Mouse (Mus musculus): ENCODE measurements around the gene Rplp1. TPM values are rescaled to one million over a fixed set of nuclear protein-coding genes. Genes with fewer than 3 reads are reported as not detected.

Rplp1 gene
- polyA plus RNA-seq, 1 experiment: 5,315 TPM

GRCm38 (mm10) chr9:61895014-61895413 lies 19.3 kb downstream of the Rplp1 start:
- TF ChIP-seq POLR2A (IDR thresholded peaks at IDR 0.05; ENCODE audit: low read depth, low read length): no peak
- no peak for TF ChIP-seq CTCF (IDR thresholded peaks at IDR 0.05; ENCODE audit: extremely low read depth, insufficient read length, insufficient replicate concordance, low read depth, low read length)
- no peaks in the 10 kb centered on the region for H3K27me3 ChIP-seq (ENCODE audit: control insufficient read depth, insufficient read depth, low read length)
- WGBS: 79% methylated on average over 8 of the region's 8 CpGs
- no peaks in the 10 kb centered on the region for H3K4me1 ChIP-seq (ENCODE audit: control insufficient read depth, insufficient read depth, insufficient read length, low read length)
- no peak overlapping the region for H3K27ac ChIP-seq (ENCODE audit: insufficient read depth, low read depth, low read length)
- H3K4me3 ChIP-seq (ENCODE audit: low read depth, low read length): no peak overlapping the region
- no peaks in the 10 kb centered on the region for H3K36me3 ChIP-seq (ENCODE audit: control insufficient read depth, insufficient read depth, low read length)

- TF ChIP-seq POLR2A (IDR thresholded peaks at IDR 0.05; ENCODE audit: low read depth, low read length) (no peak), CTCF (IDR thresholded peaks at IDR 0.05; ENCODE audit: extremely low read depth, insufficient read length, insufficient replicate concordance, low read depth, low read length) (no peak)
- Histone ChIP-seq H3K36me3 (ENCODE audit: control insufficient read depth, insufficient read depth, low read length) (no peaks in the 10 kb centered on the region), H3K27ac (ENCODE audit: insufficient read depth, low read depth, low read length) (no peak overlapping the region), H3K27me3 (ENCODE audit: control insufficient read depth, insufficient read depth, low read length) (no peaks in the 10 kb centered on the region), H3K4me3 (ENCODE audit: low read depth, low read length) (no peak overlapping the region), H3K4me1 (ENCODE audit: control insufficient read depth, insufficient read depth, insufficient read length, low read length) (no peaks in the 10 kb centered on the region)
- WGBS: 65% methylated on average over 8 of the region's 8 CpGs
These were observed 24.5 kb downstream of the Rplp1 start for GRCm38 (mm10) chr9:61889855-61890254.

- WGBS: 67% methylated on average over 10 of the region's 11 CpGs
These were observed 26.5 kb downstream of the Rplp1 start for GRCm38 (mm10) chr9:61887661-61888379.

GRCm38 (mm10) chr9:61885964-61886363 lies 28.4 kb downstream of the Rplp1 start:
- TF ChIP-seq CTCF (IDR thresholded peaks at IDR 0.05; ENCODE audit: extremely low read depth, insufficient read length, insufficient replicate concordance, low read depth, low read length): no peak
- no peak for TF ChIP-seq POLR2A (IDR thresholded peaks at IDR 0.05; ENCODE audit: low read depth, low read length)
- Histone ChIP-seq H3K27me3 (ENCODE audit: control insufficient read depth, insufficient read depth, low read length) (no peaks in the 10 kb centered on the region), H3K36me3 (ENCODE audit: control insufficient read depth, insufficient read depth, low read length) (no peaks in the 10 kb centered on the region), H3K4me1 (ENCODE audit: control insufficient read depth, insufficient read depth, insufficient read length, low read length) (no peaks in the 10 kb centered on the region), H3K27ac (ENCODE audit: insufficient read depth, low read depth, low read length) (no peak overlapping the region), H3K4me3 (ENCODE audit: low read depth, low read length) (no peak overlapping the region)
- 80% methylated on average over 7 of the region's 7 CpGs for WGBS

More at GRCm38 (mm10) chr9:61887661-61888379, 26.5 kb downstream of the Rplp1 start:
- H3K36me3 ChIP-seq (ENCODE audit: control insufficient read depth, insufficient read depth, low read length): no peaks in the 10 kb centered on the region
- H3K27ac ChIP-seq (ENCODE audit: insufficient read depth, low read depth, low read length): no peak overlapping the region
- no peaks in the 10 kb centered on the region for H3K4me1 ChIP-seq (ENCODE audit: control insufficient read depth, insufficient read depth, insufficient read length, low read length)
- H3K27me3 ChIP-seq (ENCODE audit: control insufficient read depth, insufficient read depth, low read length): no peaks in the 10 kb centered on the region
- no peak overlapping the region for H3K4me3 ChIP-seq (ENCODE audit: low read depth, low read length)
- TF ChIP-seq CTCF (IDR thresholded peaks at IDR 0.05; ENCODE audit: extremely low read depth, insufficient read length, insufficient replicate concordance, low read depth, low read length) (no peak), POLR2A (IDR thresholded peaks at IDR 0.05; ENCODE audit: low read depth, low read length) (no peak)

- H3K27ac ChIP-seq (ENCODE audit: insufficient read depth, low read depth, low read length): no peak overlapping the region
- no peaks in the 10 kb centered on the region for H3K4me1 ChIP-seq (ENCODE audit: control insufficient read depth, insufficient read depth, insufficient read length, low read length)
- 32% methylated on average over 13 of the region's 13 CpGs for WGBS
- H3K4me3 ChIP-seq (ENCODE audit: low read depth, low read length): no peak overlapping the region
- no peaks in the 10 kb centered on the region for H3K27me3 ChIP-seq (ENCODE audit: control insufficient read depth, insufficient read depth, low read length)
- no peaks in the 10 kb centered on the region for H3K36me3 ChIP-seq (ENCODE audit: control insufficient read depth, insufficient read depth, low read length)
- no peak for TF ChIP-seq CTCF (IDR thresholded peaks at IDR 0.05; ENCODE audit: extremely low read depth, insufficient read length, insufficient replicate concordance, low read depth, low read length)
- no peak for TF ChIP-seq POLR2A (IDR thresholded peaks at IDR 0.05; ENCODE audit: low read depth, low read length)
These were observed 29.4 kb downstream of the Rplp1 start for GRCm38 (mm10) chr9:61884936-61885335.

- H3K36me3 ChIP-seq (ENCODE audit: control insufficient read depth, insufficient read depth, low read length): no peaks in the 10 kb centered on the region
- TF ChIP-seq POLR2A (IDR thresholded peaks at IDR 0.05; ENCODE audit: low read depth, low read length) (no peak), CTCF (IDR thresholded peaks at IDR 0.05; ENCODE audit: extremely low read depth, insufficient read length, insufficient replicate concordance, low read depth, low read length) (no peak)
- no peaks in the 10 kb centered on the region for H3K4me1 ChIP-seq (ENCODE audit: control insufficient read depth, insufficient read depth, insufficient read length, low read length)
- no peak overlapping the region for H3K4me3 ChIP-seq (ENCODE audit: low read depth, low read length)
- 88% methylated on average over 7 of the region's 7 CpGs for WGBS
- no peak overlapping the region for H3K27ac ChIP-seq (ENCODE audit: insufficient read depth, low read depth, low read length)
- no peaks in the 10 kb centered on the region for H3K27me3 ChIP-seq (ENCODE audit: control insufficient read depth, insufficient read depth, low read length)
These were observed 30.0 kb downstream of the Rplp1 start for GRCm38 (mm10) chr9:61884375-61884774.

GRCm38 (mm10) chr9:61882179-61882578 lies 32.2 kb downstream of the Rplp1 start:
- H3K27me3 ChIP-seq (ENCODE audit: control insufficient read depth, insufficient read depth, low read length): no peaks in the 10 kb centered on the region
- no peaks in the 10 kb centered on the region for H3K36me3 ChIP-seq (ENCODE audit: control insufficient read depth, insufficient read depth, low read length)
- TF ChIP-seq POLR2A (IDR thresholded peaks at IDR 0.05; ENCODE audit: low read depth, low read length): no peak
- no peak for TF ChIP-seq CTCF (IDR thresholded peaks at IDR 0.05; ENCODE audit: extremely low read depth, insufficient read length, insufficient replicate concordance, low read depth, low read length)
- H3K4me1 ChIP-seq (ENCODE audit: control insufficient read depth, insufficient read depth, insufficient read length, low read length): no peaks in the 10 kb centered on the region
- H3K4me3 ChIP-seq (ENCODE audit: low read depth, low read length): no peak overlapping the region
- 49% methylated on average over 3 of the region's 3 CpGs for whole genome bisulfite sequencing
- no peak overlapping the region for H3K27ac ChIP-seq (ENCODE audit: insufficient read depth, low read depth, low read length)
